Mouse (Mus musculus) kidney, adult 2 months (tissue): ENCODE measurements at regions not wholly inside any gene's neighbourhood (a gene's known extent, or its start where the extent isn't known, plus 50 kb on each side); places are given as distances from the start of the nearest gene placed in this dataset.

Experiments
- CTCF ChIP-seq: fragments of 200-500 bp; conservative IDR thresholded peaks from 2 replicates; pipeline ENCODE4 v1.5.1; 2011; ENCODE audit warnings: low read depth, mild to moderate bottlenecking, control low read depth, low read length, moderate library complexity, mixed read lengths; ENCODE audit not compliant: insufficient read depth, insufficient read length
- POLR2A ChIP-seq: fragments of 200-500 bp; IDR thresholded peaks from one replicate; pipeline ENCODE4 v1.6.1; 2011; ENCODE audit warnings: low read depth, low read length, control low read depth

GRCm38 (mm10) chr11:85980388-85980787 is 94.2 kb downstream of the Tbx4 start:
- no peak for TF ChIP-seq POLR2A
- no peak for TF ChIP-seq CTCF
